Mouse (Mus musculus) cerebellum, adult 2 months (tissue): ENCODE data around the gene Hif3a. TPM values are rescaled to one million over a fixed set of nuclear protein-coding genes. Genes with fewer than 3 reads are reported as not detected.

Experiments
- DNase-seq, 2 experiments: peaks; one replicate each; pipeline ENCODE4 v3.0.0; 2021
- H3K27ac ChIP-seq: fragments of 200-500 bp; 2 replicates; pipeline ENCODE4 v1.5.1; 2012; ENCODE audit warnings: low read length, control low read depth, inconsistent platforms; ENCODE audit not compliant: insufficient read depth
- H3K27me3 ChIP-seq: fragments of 200-500 bp; 2 replicates; pipeline ENCODE4 v1.6.1; 2012; ENCODE audit warnings: inconsistent platforms, mild to moderate bottlenecking, low read length, moderate library complexity; ENCODE audit not compliant: control insufficient read depth, insufficient read depth
- H3K4me1 ChIP-seq: fragments of 200-500 bp; 2 replicates; pipeline ENCODE4 v1.6.1; 2011; ENCODE audit warnings: low read length; ENCODE audit not compliant: control insufficient read depth, insufficient read depth
- H3K4me3 ChIP-seq: fragments of 200-500 bp; replicated peaks from 2 replicates; pipeline ENCODE3; 2011; ENCODE audit warnings: mild to moderate bottlenecking, low read depth, low read length, control low read depth; ENCODE audit not compliant: insufficient read depth
- CTCF ChIP-seq: fragments of 200-500 bp; IDR thresholded peaks from 2 replicates; pipeline ENCODE4 v1.5.1; 2011; ENCODE audit warnings: low read depth, mild to moderate bottlenecking, control low read depth, low read length, moderate library complexity, borderline replicate concordance; ENCODE audit not compliant: insufficient read depth
- POLR2A ChIP-seq: fragments of 200-500 bp; IDR thresholded peaks from 2 replicates; pipeline ENCODE4 v1.6.1; 2011; ENCODE audit warnings: low read length, control low read depth, borderline replicate concordance; ENCODE audit not compliant: insufficient read depth
- WGBS: fragments of 180-500 bp; shearing (Covaris S2); methylation state at CpG from one replicate; pipeline ENCODE4 v1.1.7; 2018; 5-methylcytosine and 5-hydroxymethylcytosine counted together
- polyA plus RNA-seq: library from polyadenylated mRNA; depleted of rRNA; stranded (reverse); fragments of >200 nt; gene quantifications from 2 replicates; pipeline ENCODE4 v1.2.3, GENCODE M21; 2012

Gene Hif3a
- polyA plus RNA-seq, 1 experiment, result 2.1 TPM

DNA sequence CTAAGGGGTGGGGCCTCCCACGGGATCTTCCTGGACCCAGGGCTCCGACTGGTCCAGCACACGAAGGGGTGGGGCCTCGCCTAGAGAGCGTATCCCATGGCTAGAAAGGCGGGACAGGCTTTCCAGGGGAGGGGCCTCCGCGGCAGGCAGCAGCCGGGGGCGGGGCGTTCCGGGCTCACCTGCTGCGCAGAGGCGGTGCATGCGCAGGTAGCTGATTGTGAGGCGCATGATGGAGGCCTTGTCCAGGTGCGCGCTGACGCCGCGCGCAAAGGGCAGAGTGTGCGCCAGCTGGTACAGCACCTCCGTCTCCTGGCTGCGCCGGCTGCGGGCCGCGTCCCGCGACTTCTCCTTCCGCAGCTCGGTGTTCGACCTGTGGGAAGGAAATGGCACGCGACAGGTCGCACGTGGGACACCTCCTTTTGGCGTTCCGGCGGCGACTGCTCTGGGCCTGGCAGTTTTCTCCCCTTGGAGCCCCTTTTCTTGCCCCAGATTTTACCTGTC is 6.1 kb downstream of the Hif3a start:
- H3K27ac ChIP-seq, result peak overlapping the region; percentile 32
- under 1% methylated on average over 42 of the region's 42 CpGs for WGBS
- peaks cover 17% of the 10 kb centered on the region for H3K4me1 ChIP-seq
- peak; percentile 91 to 92 for DNase-seq
- peak overlapping the region; percentile 56 for H3K4me3 ChIP-seq
- H3K27me3 ChIP-seq, result no peaks in the 10 kb centered on the region
- TF ChIP-seq POLR2A, result peak; percentile 49
- TF ChIP-seq CTCF, result no peak

DNA sequence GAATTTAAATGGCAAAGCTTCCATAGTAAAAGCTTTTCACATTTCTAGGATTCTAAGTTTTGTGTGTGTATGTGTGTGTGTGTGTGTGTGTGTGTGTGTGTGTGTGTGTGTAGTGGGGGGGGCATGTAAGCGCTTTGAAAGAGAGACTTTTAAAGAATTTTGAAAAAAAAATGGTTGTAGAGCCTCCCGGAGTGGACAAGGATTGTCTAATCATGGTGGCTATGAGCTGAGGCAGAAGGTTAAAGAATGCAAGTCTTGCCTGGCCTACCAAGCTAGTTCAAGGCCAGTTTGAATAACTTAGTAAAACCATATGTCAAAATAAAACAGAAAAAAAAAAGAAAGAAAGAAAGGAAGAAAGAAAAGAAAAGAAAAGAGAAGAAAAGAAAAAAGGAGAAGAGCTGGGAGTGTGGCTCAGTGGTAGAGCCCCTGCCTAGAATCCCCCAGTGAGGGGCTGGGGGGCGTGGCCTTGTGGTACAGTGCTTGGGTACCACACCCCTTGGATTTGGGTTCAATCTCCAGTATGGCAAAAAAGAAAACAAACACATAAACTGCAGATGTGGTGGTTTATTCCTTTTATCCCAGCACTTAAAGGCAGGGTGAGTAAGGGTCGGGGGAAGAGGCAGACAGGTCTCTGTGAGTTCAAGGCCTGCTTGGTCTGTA is 6.8 kb downstream of the Hif3a start:
- no peaks in the 10 kb centered on the region for H3K27me3 ChIP-seq
- TF ChIP-seq POLR2A (no peak), CTCF (no peak)
- WGBS, result 93% methylated on average over 4 of the region's 4 CpGs
- H3K27ac ChIP-seq, result no peak overlapping the region
- H3K4me3 ChIP-seq, result no peak overlapping the region
- H3K4me1 ChIP-seq, result peaks cover 14% of the 10 kb centered on the region
- peak in 1 of 2 experiments; percentile 31 for DNase-seq

DNA sequence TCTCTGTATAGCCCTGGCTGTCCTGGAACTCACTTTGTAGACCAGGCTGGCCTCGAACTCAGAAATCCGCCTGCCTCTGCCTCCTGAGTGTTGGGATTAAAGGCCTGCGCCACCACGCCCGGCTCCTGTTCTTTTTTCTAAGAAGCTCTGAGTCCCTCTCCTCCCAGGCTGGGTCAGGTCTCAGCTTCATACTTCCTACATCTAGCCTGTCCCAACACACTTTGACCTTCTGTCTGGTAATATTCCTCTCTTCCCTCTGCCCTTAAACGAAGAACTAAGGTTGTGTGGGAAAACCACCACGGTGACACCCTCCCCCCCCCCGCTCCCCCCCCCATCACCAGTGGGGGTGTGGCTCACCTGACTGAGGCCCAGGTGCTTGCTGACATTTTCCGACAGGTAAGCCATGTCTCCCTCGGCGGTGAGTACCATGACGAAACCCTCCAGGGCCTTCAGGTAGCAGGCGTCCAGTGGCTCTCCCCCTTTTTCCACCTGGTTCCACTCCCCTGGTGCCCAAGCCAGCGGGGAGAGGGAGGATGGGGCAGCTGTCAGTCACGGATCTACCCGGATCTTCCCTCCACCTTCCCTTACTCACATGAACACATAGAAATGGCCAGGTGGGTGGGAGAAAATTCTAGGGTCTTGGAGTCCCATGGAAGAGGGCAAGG is 7.8 kb downstream of the Hif3a start:
- DNase-seq, result no peak
- peaks cover 7% of the 10 kb centered on the region for H3K4me1 ChIP-seq
- H3K27ac ChIP-seq, result no peak overlapping the region
- WGBS, result 86% methylated on average over 16 of the region's 16 CpGs
- TF ChIP-seq CTCF, result no peak
- no peak overlapping the region for H3K4me3 ChIP-seq
- H3K27me3 ChIP-seq, result no peaks in the 10 kb centered on the region

DNA sequence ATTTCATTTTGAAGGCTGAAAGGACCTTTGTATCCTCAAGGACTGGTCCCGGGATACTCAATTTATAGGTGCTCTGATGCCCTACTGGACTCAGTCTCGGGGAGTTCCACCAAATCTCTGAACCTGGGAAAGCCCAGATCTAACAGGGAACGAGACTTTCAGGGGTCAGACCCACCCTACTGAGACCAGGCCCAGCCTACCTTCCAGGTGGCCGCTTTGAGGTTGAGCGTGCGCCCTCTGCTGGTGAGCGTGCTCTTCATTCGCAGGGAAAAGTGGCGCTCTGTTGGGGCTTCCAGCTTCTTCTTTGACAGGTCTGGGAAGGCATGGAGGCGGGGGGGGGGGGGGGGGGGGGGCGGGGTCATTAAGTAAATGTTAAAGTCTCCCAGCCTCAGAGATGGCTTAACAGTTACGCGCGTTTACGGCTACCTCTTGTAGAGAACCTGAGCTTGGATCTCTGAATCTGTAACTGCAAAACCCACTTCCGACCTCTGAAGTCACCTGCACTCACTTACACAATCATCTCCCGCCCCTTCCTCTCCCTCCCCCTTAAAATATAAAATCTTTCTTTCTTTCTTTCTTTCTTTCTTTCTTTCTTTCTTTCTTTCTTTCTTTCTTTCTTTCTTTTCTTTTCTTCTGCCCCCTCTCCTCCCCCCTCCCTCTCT is 11.2 kb downstream of the Hif3a start:
- Histone ChIP-seq H3K27me3 (no peaks in the 10 kb centered on the region), H3K4me1 (no peaks in the 10 kb centered on the region), H3K4me3 (no peak overlapping the region), H3K27ac (no peak overlapping the region)
- peak; percentile 70 to 78 for DNase-seq
- TF ChIP-seq POLR2A (no peak), CTCF (peak; percentile 87)
- WGBS, result 14% methylated on average over 16 of the region's 17 CpGs

DNA sequence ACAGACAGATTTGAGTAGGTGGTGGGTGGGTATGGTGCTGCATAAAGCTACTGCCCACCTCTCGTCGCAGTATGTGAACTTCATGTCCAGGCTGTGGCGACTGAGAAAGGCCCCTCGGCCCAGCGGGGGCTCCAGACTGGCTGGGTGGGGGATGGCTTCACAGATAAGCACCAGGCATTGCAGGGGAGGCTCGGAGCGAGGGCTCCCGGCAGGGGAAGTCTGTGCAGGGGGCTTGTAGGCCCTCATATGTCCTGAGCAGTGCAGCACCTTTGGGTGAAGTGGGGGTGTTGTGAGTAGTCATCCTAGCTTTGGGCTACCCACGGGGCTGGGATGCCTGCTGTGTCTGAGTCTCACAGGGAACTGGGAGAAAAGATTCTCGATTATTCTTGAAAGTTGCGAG is 11.7 kb downstream of the Hif3a start:
- H3K4me1 ChIP-seq, result no peaks in the 10 kb centered on the region
- H3K27ac ChIP-seq, result no peak overlapping the region
- no peak for DNase-seq
- WGBS, result 69% methylated on average over 11 of the region's 11 CpGs
- no peak overlapping the region for H3K4me3 ChIP-seq
- TF ChIP-seq CTCF (no peak), POLR2A (no peak)
- H3K27me3 ChIP-seq, result no peaks in the 10 kb centered on the region

DNA sequence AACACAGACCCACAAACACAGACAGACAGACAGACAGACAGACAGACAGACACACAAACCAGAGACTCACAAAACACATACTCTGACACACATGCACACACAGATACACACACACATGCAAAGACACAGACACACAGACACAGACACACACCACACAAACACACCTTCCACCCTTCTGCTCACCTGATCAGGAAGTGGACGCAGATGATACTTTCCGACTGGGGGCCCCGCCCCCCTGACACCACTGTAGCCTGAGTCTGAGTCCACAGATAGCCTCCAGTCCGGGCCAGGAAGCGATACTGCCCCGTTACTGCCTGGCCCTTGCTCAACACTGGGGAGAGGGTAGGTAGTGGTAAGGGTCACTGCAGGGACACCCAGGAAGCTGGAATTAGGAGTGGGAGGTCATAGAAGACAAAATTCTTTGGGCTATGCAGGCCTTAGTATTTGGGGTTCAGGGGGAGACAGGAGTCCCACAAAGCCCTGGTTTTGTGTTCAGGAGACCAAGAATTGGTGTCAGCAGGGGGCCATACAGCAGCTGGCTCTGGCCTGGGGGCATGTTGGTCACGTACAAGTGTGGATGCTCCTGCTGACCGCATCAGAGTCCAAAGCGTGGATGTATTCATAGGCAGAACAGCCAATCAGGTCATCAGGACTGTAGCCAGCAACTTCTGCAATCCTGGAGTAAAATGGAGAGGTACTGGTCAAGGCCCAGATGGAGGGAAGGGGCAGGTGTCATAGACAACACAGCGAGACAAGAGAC is 13.6 kb downstream of the Hif3a start:
- 69% methylated on average over 10 of the region's 10 CpGs for WGBS
- no peaks in the 10 kb centered on the region for H3K27me3 ChIP-seq
- H3K27ac ChIP-seq, result no peak overlapping the region
- no peak overlapping the region for H3K4me3 ChIP-seq
- H3K4me1 ChIP-seq, result peaks cover 6% of the 10 kb centered on the region; the same call in 1 of the 2 replicates
- no peak for DNase-seq
- TF ChIP-seq POLR2A (no peak), CTCF (no peak)

DNA sequence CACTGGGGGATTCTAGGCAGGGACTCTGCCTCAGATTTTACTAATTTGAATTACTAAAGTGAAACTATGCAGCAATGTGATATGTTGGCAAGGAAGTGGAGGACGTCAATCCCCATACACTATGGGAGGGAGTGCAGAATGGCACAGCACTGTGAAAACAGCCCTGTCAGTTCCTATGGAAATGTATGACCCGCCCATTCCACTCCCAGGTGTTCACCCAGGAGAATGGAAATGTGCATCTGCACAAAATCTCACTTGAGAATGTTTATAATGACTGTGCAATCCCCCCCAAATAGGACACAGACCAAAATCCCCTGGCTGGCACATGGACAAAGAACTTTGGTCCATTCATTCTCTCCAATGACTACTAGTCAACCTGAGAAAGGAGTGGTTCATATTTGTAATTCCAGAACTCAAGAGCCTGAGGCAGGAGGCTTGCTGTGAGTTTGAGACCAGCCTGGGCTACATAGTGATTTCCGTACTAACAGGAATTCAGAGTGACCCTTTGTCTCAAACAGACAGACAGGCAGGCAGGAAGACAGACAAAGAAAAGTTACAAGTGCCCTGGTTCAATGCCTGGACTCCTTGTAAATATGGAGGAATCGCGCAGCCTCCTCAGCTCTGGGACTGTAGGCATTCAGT is 15.1 kb downstream of the Hif3a start:
- Histone ChIP-seq H3K4me1 (peaks cover 6% of the 10 kb centered on the region; the same call in 1 of the 2 replicates), H3K27me3 (no peaks in the 10 kb centered on the region), H3K4me3 (no peak overlapping the region), H3K27ac (no peak overlapping the region)
- WGBS, result 87% methylated on average over 5 of the region's 5 CpGs
- TF ChIP-seq POLR2A, result no peak
- no peak for TF ChIP-seq CTCF
- DNase-seq, result no peak
